Mouse (Mus musculus): ENCODE measurements around the gene Plekha5.

GRCm38 (mm10) chr6:140464818-140465217 is 41.0 kb downstream of the Plekha5 start:
- TF ChIP-seq ZC3H11A (IDR thresholded peaks at IDR 0.05; ENCODE audit: borderline replicate concordance, low read depth, low read length) (no peak), MAFK (IDR thresholded peaks at IDR 0.05; ENCODE audit: insufficient read depth, low read depth, low read length) (no peak), CHD2 (IDR thresholded peaks at IDR 0.05; ENCODE audit: low read depth, low read length) (no peak), ZNF384 (IDR thresholded peaks at IDR 0.05; ENCODE audit: low read depth, low read length) (no peak), HCFC1 (IDR thresholded peaks at IDR 0.05; ENCODE audit: borderline replicate concordance, insufficient read depth, low read length) (no peak)

All from ES-E14 (cell line).